In genomic region chr11:96616792-96617191, GRCm38 (mm10) we compare ENCODE assay signal across 16 mouse cellular contexts.
DNase-seq lines count a peak whose midpoint lies in the region; ATAC-seq and TF ChIP-seq lines count a peak whose summit lies in the region.
"Had no signal": no experiment of that assay in that cellular context is flagged by ENCODE, and none has a peak within 500 bp of the region (broad histone marks: within the 10 kb centered on the region; RNA-seq: fewer than 3 reads in every experiment).

No protein-coding gene starts in this region.

- no peak overlapping the region for H3K9ac ChIP-seq in embryonic facial prominence, embryonic 14.5 days (ENCODE audit: low read depth, low read length)
- H3K9ac ChIP-seq in heart, postnatal 0 days (replicated peaks; ENCODE audit: low read depth, low read length), result no peak overlapping the region
- H3K9ac ChIP-seq in liver, adult 2 months (ENCODE audit: low read depth, low read length), result no peak overlapping the region
- H3K9ac ChIP-seq in liver, embryonic 12.5 days, result no peak overlapping the region
- H3K9ac ChIP-seq: forebrain, embryonic 12.5 days; limb, embryonic 15.5 days; liver, postnatal 0 days; midbrain, embryonic 15.5 days had no signal

- H3K27me3 ChIP-seq in embryonic facial prominence, embryonic 14.5 days (replicated peaks; ENCODE audit: control insufficient read depth, insufficient read depth, low read length), result peaks cover 30% of the 10 kb centered on the region
- peaks cover 12% of the 10 kb centered on the region for H3K27me3 ChIP-seq in embryonic facial prominence, embryonic 10.5 days (replicated peaks; ENCODE audit: low read depth, poor library complexity, severe bottlenecking)
- peaks cover 34% of the 10 kb centered on the region for H3K27me3 ChIP-seq in heart, postnatal 0 days (ENCODE audit: control insufficient read depth, insufficient read depth, low read length)
- no peaks in the 10 kb centered on the region for H3K27me3 ChIP-seq in liver, adult 2 months (ENCODE audit: control insufficient read depth, insufficient read depth, low read length)
- H3K27me3 ChIP-seq in liver, embryonic 12.5 days (replicated peaks), result peaks cover 13% of the 10 kb centered on the region; the same call in 1 of the 2 replicates
- H3K27me3 ChIP-seq: midbrain, embryonic 15.5 days had no signal

- TF ChIP-seq EP300 in heart, postnatal 0 days (IDR thresholded peaks at IDR 0.05; ENCODE audit: low read depth), result 0 out of 2 replicates have a peak, but pooled peaks have one; percentile 20

- H3K79me2 ChIP-seq in liver, adult 2 months (ENCODE audit: control insufficient read depth, insufficient read depth, low read length), result no peaks in the 10 kb centered on the region

- no peak overlapping the region for H3K4me3 ChIP-seq in embryonic facial prominence, embryonic 14.5 days (ENCODE audit: low read depth, low read length)
- H3K4me3 ChIP-seq in embryonic facial prominence, embryonic 10.5 days, result no peak overlapping the region
- no peak overlapping the region for H3K4me3 ChIP-seq in heart, postnatal 0 days (ENCODE audit: low read depth, low read length)
- H3K4me3 ChIP-seq in liver, adult 2 months (ENCODE audit: insufficient read depth, low read depth, low read length), result no peak overlapping the region
- no peak overlapping the region for H3K4me3 ChIP-seq in liver, embryonic 12.5 days
- H3K4me3 ChIP-seq: forebrain, embryonic 12.5 days; hindbrain, embryonic 10.5 days; limb, embryonic 15.5 days; megakaryocyte, embryonic 14.5 days; midbrain, embryonic 15.5 days; myocyte had no signal

- no peak overlapping the region for H3K4me2 ChIP-seq in embryonic facial prominence, embryonic 14.5 days (ENCODE audit: low read depth, low read length)
- H3K4me2 ChIP-seq in heart, postnatal 0 days (ENCODE audit: low read depth, low read length), result no peak overlapping the region
- no peak overlapping the region for H3K4me2 ChIP-seq in liver, embryonic 12.5 days
- H3K4me2 ChIP-seq: forebrain, embryonic 12.5 days; heart, embryonic 11.5 days; limb, embryonic 15.5 days; midbrain, embryonic 15.5 days had no signal

- H3K4me1 ChIP-seq in embryonic facial prominence, embryonic 14.5 days (ENCODE audit: control insufficient read depth, insufficient read depth, low read length), result peaks cover 5% of the 10 kb centered on the region; the same call in 1 of the 2 replicates
- peaks cover 24% of the 10 kb centered on the region for H3K4me1 ChIP-seq in embryonic facial prominence, embryonic 10.5 days
- H3K4me1 ChIP-seq in heart, postnatal 0 days (ENCODE audit: control insufficient read depth, insufficient read depth), result no peaks in the 10 kb centered on the region
- H3K4me1 ChIP-seq in liver, adult 2 months (ENCODE audit: control insufficient read depth, insufficient read depth, low read length), result no peaks in the 10 kb centered on the region
- H3K4me1 ChIP-seq in liver, embryonic 12.5 days, result no peaks in the 10 kb centered on the region

- WGBS in embryonic facial prominence, embryonic 14.5 days, result 55% methylated on average over 5 of the region's 5 CpGs
- WGBS in embryonic facial prominence, embryonic 10.5 days, result 69% methylated on average over 5 of the region's 5 CpGs
- WGBS in heart, postnatal 0 days, result 38% methylated on average over 5 of the region's 5 CpGs
- WGBS in liver, adult 2 months, result 61% methylated on average over 5 of the region's 5 CpGs
- 24% methylated on average over 5 of the region's 5 CpGs for WGBS in liver, embryonic 12.5 days (ENCODE audit: insufficient replicate concordance)

- no peak for ATAC-seq in embryonic facial prominence, embryonic 14.5 days (ENCODE audit: low read depth)
- no peak; the same call in 1 of the 2 replicates for ATAC-seq in heart, postnatal 0 days (ENCODE audit: insufficient read depth, low read depth)
- no peak for ATAC-seq in liver, embryonic 12.5 days
- ATAC-seq: liver, postnatal 0 days; midbrain, embryonic 15.5 days had no signal

- intact Hi-C loops in heart, postnatal 25 days (cut with DNase I), result no loop called here

- peak; percentile 19 for DNase-seq in embryonic facial prominence, embryonic 14.5 days (ENCODE audit: low spot score)
- no peak for DNase-seq in embryonic facial prominence, embryonic 10.5 days (ENCODE audit: low spot score)
- peak; percentile 49 for DNase-seq in heart, postnatal 0 days (ENCODE audit: low spot score)
- DNase-seq in heart, postnatal 25 days (ENCODE audit: low spot score), result no peak
- DNase-seq in liver, adult 2 months (ENCODE audit: extremely low read depth, low read depth, low spot score), result peak; percentile 43
- DNase-seq in lung, postnatal 36 days, result peak; percentile 41
- DNase-seq: cerebellum, adult 8-10 months; liver, postnatal 0 days had no signal

- TF ChIP-seq CTCF in heart, postnatal 0 days (IDR thresholded peaks at IDR 0.05; ENCODE audit: low read depth), result no peak
- TF ChIP-seq CTCF in liver, adult 2 months (IDR thresholded peaks at IDR 0.05; ENCODE audit: low read depth, low read length), result no peak

- H3K9me3 ChIP-seq in embryonic facial prominence, embryonic 14.5 days (ENCODE audit: control insufficient read depth, low read length), result no peaks in the 10 kb centered on the region
- H3K9me3 ChIP-seq in embryonic facial prominence, embryonic 10.5 days, result no peaks in the 10 kb centered on the region
- H3K9me3 ChIP-seq in heart, postnatal 0 days (replicated peaks; ENCODE audit: control insufficient read depth, low read length), result no peaks in the 10 kb centered on the region
- no peaks in the 10 kb centered on the region for H3K9me3 ChIP-seq in liver, embryonic 12.5 days (replicated peaks)
- H3K9me3 ChIP-seq: forebrain, embryonic 12.5 days; hindbrain, embryonic 10.5 days; limb, embryonic 15.5 days; megakaryocyte, embryonic 14.5 days; midbrain, embryonic 15.5 days had no signal

- H3K36me3 ChIP-seq in embryonic facial prominence, embryonic 14.5 days (ENCODE audit: control insufficient read depth, insufficient read depth, low read length), result no peaks in the 10 kb centered on the region
- H3K36me3 ChIP-seq in embryonic facial prominence, embryonic 10.5 days (replicated peaks), result no peaks in the 10 kb centered on the region
- no peaks in the 10 kb centered on the region for H3K36me3 ChIP-seq in heart, postnatal 0 days (replicated peaks; ENCODE audit: control insufficient read depth, insufficient read depth, low read length)
- H3K36me3 ChIP-seq in liver, adult 2 months (ENCODE audit: control insufficient read depth, insufficient read depth, low read length), result no peaks in the 10 kb centered on the region
- no peaks in the 10 kb centered on the region for H3K36me3 ChIP-seq in liver, embryonic 12.5 days
- H3K36me3 ChIP-seq: forebrain, embryonic 12.5 days; hindbrain, embryonic 10.5 days; limb, embryonic 15.5 days; midbrain, embryonic 15.5 days had no signal

- TF ChIP-seq POLR2A in liver, adult 2 months (IDR thresholded peaks at IDR 0.05; ENCODE audit: extremely low read depth, insufficient read depth, low read length), result no peak

- H3K27ac ChIP-seq in embryonic facial prominence, embryonic 14.5 days (replicated peaks; ENCODE audit: low read depth, low read length), result no peak overlapping the region
- no peak overlapping the region for H3K27ac ChIP-seq in embryonic facial prominence, embryonic 10.5 days (replicated peaks)
- no peak overlapping the region for H3K27ac ChIP-seq in heart, postnatal 0 days (ENCODE audit: low read depth)
- H3K27ac ChIP-seq in liver, adult 2 months (replicated peaks; ENCODE audit: insufficient read depth, low read depth, low read length), result no peak overlapping the region
- no peak overlapping the region for H3K27ac ChIP-seq in liver, embryonic 12.5 days
- H3K27ac ChIP-seq: forebrain, embryonic 12.5 days; hindbrain, embryonic 10.5 days; limb, embryonic 15.5 days; midbrain, embryonic 15.5 days had no signal

Comparison
In these comparisons a context has a peak if more than half of its experiments do, and no peak if none do; other contexts are left out.
1. DNase-seq: peak in embryonic facial prominence, embryonic 14.5 days (single experiment), heart, postnatal 0 days (single experiment), liver, adult 2 months (single experiment) and lung, postnatal 36 days (single experiment); none in embryonic facial prominence, embryonic 10.5 days (single experiment) and heart, postnatal 25 days (single experiment).